Mouse (Mus musculus): ENCODE measurements at regions not wholly inside any gene's neighbourhood (a gene's known extent, or its start where the extent isn't known, plus 50 kb on each side); places are given as distances from the start of the nearest gene placed in this dataset.

- TF ChIP-seq CTCF (conservative IDR thresholded peaks at IDR 0.05; ENCODE audit: low read length) (peak; percentile 36), NANOG (IDR thresholded peaks at IDR 0.05; ENCODE audit: borderline replicate concordance, low read length) (no peak)
These were observed 303.2 kb upstream of the Camk1g start for GRCm38 (mm10) chr1:193673236-193673830.

Measured in E14TG2a.4 (cell line).